Comparison of ENCODE assay signal across 38 mouse cellular contexts in genomic region chr5:97413716-97414115, GRCm38 (mm10). TPM values are rescaled to one million over a fixed set of nuclear protein-coding genes. Genes with fewer than 3 reads are reported as not detected.
DNase-seq lines count a peak whose midpoint lies in the region; ATAC-seq and TF ChIP-seq lines count a peak whose summit lies in the region.
"Had no signal": no experiment of that assay in that cellular context is flagged by ENCODE, and none has a peak within 500 bp of the region (broad histone marks: within the 10 kb centered on the region; RNA-seq: fewer than 3 reads in every experiment).

No protein-coding gene starts in this region.

- no peak for TF ChIP-seq CTCF in brain, embryonic 14.5 days (IDR thresholded peaks at IDR 0.05; ENCODE audit: borderline replicate concordance, extremely low read depth, insufficient read depth, insufficient read length)

- TF ChIP-seq POLR2A in brain, embryonic 14.5 days (IDR thresholded peaks at IDR 0.05; ENCODE audit: borderline replicate concordance, extremely low read depth, insufficient read depth, insufficient read length, poor library complexity, severe bottlenecking), result no peak

- no peaks in the 10 kb centered on the region for H3K36me3 ChIP-seq in hindbrain, embryonic 14.5 days (replicated peaks; ENCODE audit: control insufficient read depth, insufficient read depth)
- H3K36me3 ChIP-seq in hindbrain, embryonic 16.5 days (ENCODE audit: control insufficient read depth, insufficient read depth, low read length), result no peaks in the 10 kb centered on the region
- H3K36me3 ChIP-seq: limb, embryonic 10.5 days; limb, embryonic 15.5 days; liver, embryonic 13.5 days had no signal

- no peaks in the 10 kb centered on the region for H3K9me3 ChIP-seq in hindbrain, embryonic 14.5 days (ENCODE audit: control insufficient read depth, low read length)
- no peaks in the 10 kb centered on the region for H3K9me3 ChIP-seq in hindbrain, embryonic 16.5 days (ENCODE audit: control insufficient read depth, low read length)
- H3K9me3 ChIP-seq: limb, embryonic 10.5 days; limb, embryonic 15.5 days; liver, embryonic 13.5 days had no signal

- peak; percentile 9 for DNase-seq in cerebellum, adult 11-12 months
- peak; percentile 33 for DNase-seq in hindbrain, embryonic 14.5 days (ENCODE audit: low spot score)
- peak; percentile 79 for DNase-seq in brain, embryonic 14.5 days (ENCODE audit: low read depth)
- DNase-seq in cerebellum, postnatal 10 days, result peak; percentile 69 to 76
- DNase-seq in adrenal gland, postnatal 4 days (ENCODE audit: low spot score in 2 of 2), result no peak
- DNase-seq: adrenal gland, postnatal 14 days; gastrocnemius, postnatal 14 days; heart, postnatal 14 days; kidney, adult 9 months; kidney, postnatal 10 days; liver, embryonic 13.5 days; lung, adult 18-20 months; lung, postnatal 10 days; midbrain, embryonic 14.5 days; retina, postnatal 1 day; right cerebral cortex, postnatal 14 days; thymus, postnatal 4 days had no signal

- H3K4me2 ChIP-seq in hindbrain, embryonic 14.5 days (replicated peaks), result no peak overlapping the region
- H3K4me2 ChIP-seq in hindbrain, embryonic 16.5 days (ENCODE audit: low read length), result no peak overlapping the region
- H3K4me2 ChIP-seq: limb, embryonic 15.5 days; liver, embryonic 13.5 days had no signal

- H3K27ac ChIP-seq in hindbrain, embryonic 14.5 days, result no peak overlapping the region
- no peak overlapping the region for H3K27ac ChIP-seq in hindbrain, embryonic 16.5 days (ENCODE audit: low read depth, low read length)
- H3K27ac ChIP-seq: limb, embryonic 10.5 days; limb, embryonic 15.5 days; liver, embryonic 13.5 days; macrophage had no signal

- no peak for ATAC-seq in cerebellum, adult (ENCODE audit: insufficient number of reproducible peaks, low FRiP score, low TSS enrichment)
- no peak for ATAC-seq in hindbrain, embryonic 14.5 days (ENCODE audit: low FRiP score)
- ATAC-seq in hindbrain, embryonic 16.5 days, result no peak
- ATAC-seq: intestine, postnatal 0 days had no signal

- 70% methylated on average over 3 of the region's 3 CpGs for WGBS in hindbrain, embryonic 14.5 days
- 62% methylated on average over 3 of the region's 3 CpGs for WGBS in hindbrain, embryonic 16.5 days

- no peaks in the 10 kb centered on the region for H3K27me3 ChIP-seq in hindbrain, embryonic 14.5 days (ENCODE audit: control insufficient read depth, insufficient read depth, low read length)
- H3K27me3 ChIP-seq in hindbrain, embryonic 16.5 days (replicated peaks; ENCODE audit: control insufficient read depth, insufficient read depth, low read length), result no peaks in the 10 kb centered on the region
- H3K27me3 ChIP-seq: limb, embryonic 15.5 days; liver, embryonic 13.5 days had no signal

- no peak overlapping the region for H3K9ac ChIP-seq in hindbrain, embryonic 14.5 days
- H3K9ac ChIP-seq in hindbrain, embryonic 16.5 days (ENCODE audit: low read depth, low read length), result no peak overlapping the region
- H3K9ac ChIP-seq: limb, embryonic 15.5 days; liver, embryonic 13.5 days had no signal

- peaks cover 10% of the 10 kb centered on the region; the same call in 1 of the 2 replicates for H3K4me1 ChIP-seq in hindbrain, embryonic 14.5 days (replicated peaks; ENCODE audit: control insufficient read depth, insufficient read depth, low read length)
- H3K4me1 ChIP-seq in hindbrain, embryonic 16.5 days (ENCODE audit: control insufficient read depth, insufficient read depth, low read depth, low read length), result no peaks in the 10 kb centered on the region; the same call in 1 of the 2 replicates
- H3K4me1 ChIP-seq: limb, embryonic 10.5 days; limb, embryonic 15.5 days; liver, embryonic 13.5 days had no signal

- no peak overlapping the region for H3K4me3 ChIP-seq in hindbrain, embryonic 14.5 days (replicated peaks; ENCODE audit: low read length)
- no peak overlapping the region for H3K4me3 ChIP-seq in hindbrain, embryonic 16.5 days (ENCODE audit: low read length)
- H3K4me3 ChIP-seq: erythroblast, embryonic 14.5 days; limb, embryonic 10.5 days; limb, embryonic 15.5 days; liver, embryonic 13.5 days had no signal

RNA-seq across cellular contexts. Expression of gene Naa11, which starts 21.5 kb away (rescaled TPM):
- not detected in 2 replicates for polyA plus RNA-seq in hindbrain, embryonic 14.5 days (2014; fragmentation: Nextera tagmentation; extraction: Ambion mirVana)
- polyA plus RNA-seq in hindbrain, embryonic 16.5 days (2015; fragmentation: Nextera tagmentation; extraction: Ambion mirVana), result not detected in 2 replicates
- not detected in 2 replicates for polyA plus RNA-seq in brain, embryonic 14.5 days (2012; rRNA removed)
- total RNA-seq in adrenal gland, postnatal 4 days (2021), result not detected
- total RNA-seq: adrenal gland, postnatal 14 days; gastrocnemius, postnatal 14 days; granulocyte monocyte progenitor cell, adult 5-6 weeks; heart, postnatal 14 days; layer of hippocampus, adult 18-20 months; layer of hippocampus, postnatal 25 days; megakaryocyte-erythroid progenitor cell, adult 5-6 weeks; MEL; monocyte, adult 5-6 weeks had no signal
- polyA plus RNA-seq: embryonic facial prominence, embryonic 14.5 days; erythroblast, embryonic 14.5 days; heart, embryonic 14.5 days; hindbrain, embryonic 11.5 days; limb, embryonic 10.5 days; limb, embryonic 15.5 days; liver, embryonic 13.5 days; macrophage; midbrain, embryonic 14.5 days; neural tube, embryonic 14.5 days; small intestine, adult 2 months; thymus, postnatal 0 days had no signal

RNA-seq across cellular contexts. Expression of gene Gk2, which starts 43.1 kb away (rescaled TPM):
- polyA plus RNA-seq in hindbrain, embryonic 14.5 days (2014; fragmentation: Nextera tagmentation; extraction: Ambion mirVana), result not detected in 2 replicates
- not detected in 2 replicates for polyA plus RNA-seq in hindbrain, embryonic 16.5 days (2015; fragmentation: Nextera tagmentation; extraction: Ambion mirVana)
- polyA plus RNA-seq in brain, embryonic 14.5 days (2012; rRNA removed), result not detected in 2 replicates
- total RNA-seq in adrenal gland, postnatal 4 days (2021), result not detected
- total RNA-seq: adrenal gland, postnatal 14 days; gastrocnemius, postnatal 14 days; granulocyte monocyte progenitor cell, adult 5-6 weeks; heart, postnatal 14 days; layer of hippocampus, adult 18-20 months; layer of hippocampus, postnatal 25 days; megakaryocyte-erythroid progenitor cell, adult 5-6 weeks; MEL; monocyte, adult 5-6 weeks had no signal
- polyA plus RNA-seq: cortical plate, adult 2 months; embryonic facial prominence, embryonic 14.5 days; erythroblast, embryonic 14.5 days; heart, embryonic 14.5 days; hindbrain, embryonic 11.5 days; intestine, postnatal 0 days; limb, embryonic 10.5 days; limb, embryonic 15.5 days; liver, embryonic 13.5 days; macrophage; midbrain, embryonic 14.5 days; neural tube, embryonic 14.5 days; small intestine, adult 2 months; stomach, embryonic 14.5 days; thymus, postnatal 0 days had no signal

Comparison
In these comparisons a context has a peak if more than half of its experiments do, and no peak if none do; other contexts are left out.
1. DNase-seq: peak in cerebellum, adult 11-12 months (single experiment), hindbrain, embryonic 14.5 days (single experiment), brain, embryonic 14.5 days (single experiment) and cerebellum, postnatal 10 days (2 of 2); none in adrenal gland, postnatal 4 days (0 of 2).